Mouse (Mus musculus): Measurements from ENCODE around the gene Slc27a3. TPM values are rescaled to one million over a fixed set of nuclear protein-coding genes. Genes with fewer than 3 reads are reported as not detected.
"Not testable (repeated sequence)": the region's sequence is repeated elsewhere in the genome, so short reads cannot be mapped to it uniquely, and the experiment has no call there.

Slc27a3 gene
- polyA plus RNA-seq, 1 experiment from 2014 or later: 44.3 TPM

DNA sequence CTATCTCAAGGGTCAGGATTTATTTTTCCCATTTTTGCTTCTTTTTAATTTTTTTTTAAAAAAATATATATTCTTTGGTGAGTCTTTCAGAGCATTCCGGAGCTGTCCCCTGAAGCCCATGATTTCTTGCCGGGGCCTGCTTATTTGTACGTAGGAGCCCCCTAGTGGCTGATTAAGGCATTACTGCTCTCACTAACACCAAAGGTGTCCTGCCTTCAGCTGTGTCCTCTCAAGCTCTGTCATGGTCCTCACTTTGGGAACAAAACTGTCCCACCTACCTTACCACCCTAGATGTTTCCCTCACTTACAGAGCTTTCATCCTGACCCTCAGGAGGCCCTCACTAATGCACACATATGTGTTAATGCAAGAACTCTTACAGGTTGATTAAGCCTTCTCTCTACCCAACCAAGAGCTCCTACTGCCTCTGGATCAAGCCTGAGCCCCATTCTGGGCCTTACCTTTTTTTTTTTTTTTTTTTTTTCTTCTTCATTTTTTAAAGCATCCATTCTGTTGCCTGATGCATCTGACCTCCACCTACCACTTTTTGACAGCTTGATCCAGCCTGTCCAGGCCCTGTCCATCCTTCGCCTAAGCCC, 16.2 kb downstream of the Slc27a3 start:
- Histone ChIP-seq H3K27me3 (no peaks in the 10 kb centered on the region), H3K4me1 (no peaks in the 10 kb centered on the region), H3K36me3 (no peaks in the 10 kb centered on the region), H3K4me2 (no peak overlapping the region), H3K27ac (no peak overlapping the region), H3K9me3 (no peaks in the 10 kb centered on the region), H3K9ac (no peak overlapping the region), H3K4me3 (no peak overlapping the region)
- 24% methylated on average over 4 of the region's 4 CpGs for WGBS
- ATAC-seq (ENCODE audit: insufficient number of reproducible peaks, insufficient read depth, low FRiP score, low TSS enrichment, low read depth): no peak

DNA sequence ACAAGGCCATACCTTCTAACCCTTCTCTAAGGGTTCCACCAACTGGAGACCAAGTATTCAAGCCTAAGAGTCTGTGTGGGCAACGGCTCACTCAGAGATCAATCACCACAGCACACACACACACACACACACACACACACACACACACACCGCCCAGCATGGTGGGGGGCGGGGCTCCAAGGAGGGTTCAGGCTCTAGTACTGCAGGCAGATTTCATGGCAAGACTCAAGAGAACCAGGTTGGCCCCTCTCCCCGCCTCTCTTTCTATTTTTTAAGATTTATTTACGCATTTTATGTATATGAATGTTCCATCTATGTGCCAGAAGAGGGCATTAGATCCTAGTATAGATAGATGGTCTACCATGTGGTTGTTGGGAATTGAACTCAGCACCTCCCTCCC, 16.9 kb downstream of the Slc27a3 start:
- ATAC-seq (ENCODE audit: insufficient number of reproducible peaks, insufficient read depth, low FRiP score, low TSS enrichment, low read depth): no peak
- Histone ChIP-seq H3K9ac (no peak overlapping the region), H3K4me3 (no peak overlapping the region), H3K36me3 (no peaks in the 10 kb centered on the region), H3K4me1 (no peaks in the 10 kb centered on the region), H3K9me3 (no peaks in the 10 kb centered on the region), H3K27ac (no peak overlapping the region), H3K27me3 (no peaks in the 10 kb centered on the region), H3K4me2 (no peak overlapping the region)
- WGBS: 66% methylated on average over 5 of the region's 5 CpGs

DNA sequence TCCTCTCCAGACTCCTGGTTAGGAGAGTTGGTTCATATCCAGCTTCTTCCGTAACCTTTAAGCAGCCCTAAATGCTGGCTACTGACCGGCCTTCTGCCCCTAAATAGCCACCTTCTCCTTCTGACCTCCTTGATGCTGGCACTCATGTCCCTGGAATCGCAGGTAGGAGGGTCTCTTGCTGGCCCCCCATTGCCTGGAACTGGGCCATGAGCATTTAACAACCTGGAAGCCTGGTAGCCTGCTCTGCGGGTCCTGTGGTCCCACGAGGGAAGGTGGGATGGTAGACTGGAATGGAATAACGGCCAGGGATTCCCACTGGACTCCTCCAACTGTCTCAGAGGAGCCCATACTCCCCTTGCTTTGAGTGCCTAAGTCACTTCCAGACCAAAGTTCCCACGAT, 17.9 kb downstream of the Slc27a3 start:
- Histone ChIP-seq H3K27me3 (no peaks in the 10 kb centered on the region), H3K4me3 (no peak overlapping the region), H3K4me2 (no peak overlapping the region), H3K27ac (no peak overlapping the region), H3K9ac (no peak overlapping the region), H3K36me3 (no peaks in the 10 kb centered on the region), H3K9me3 (no peaks in the 10 kb centered on the region), H3K4me1 (no peaks in the 10 kb centered on the region)
- 73% methylated on average over 7 of the region's 7 CpGs for WGBS
- ATAC-seq (ENCODE audit: insufficient number of reproducible peaks, insufficient read depth, low FRiP score, low TSS enrichment, low read depth): no peak

DNA sequence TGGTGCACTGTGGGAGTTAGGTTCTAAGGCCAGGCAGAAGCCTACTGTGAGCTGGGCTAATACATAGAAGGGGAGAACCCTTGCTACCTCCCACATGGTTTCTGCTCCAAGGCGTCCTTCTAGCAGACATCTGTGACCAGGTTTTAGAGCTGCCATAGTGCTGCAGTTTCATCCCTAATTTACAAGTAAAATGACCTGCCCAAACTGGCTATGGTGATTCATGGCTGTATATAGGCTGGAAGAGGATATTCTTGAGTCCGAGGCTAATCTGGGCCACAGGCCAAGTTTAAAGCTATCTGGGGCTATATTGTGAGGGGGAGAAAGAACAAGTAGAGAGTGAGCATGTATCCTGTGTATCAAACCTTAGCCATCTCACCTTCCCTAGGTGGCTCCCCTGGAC, 20.7 kb downstream of the Slc27a3 start:
- Histone ChIP-seq H3K36me3 (peaks cover 4% of the 10 kb centered on the region; the same call in 1 of the 2 replicates), H3K4me2 (no peak overlapping the region), H3K27ac (no peak overlapping the region), H3K9ac (no peak overlapping the region), H3K9me3 (no peaks in the 10 kb centered on the region), H3K27me3 (no peaks in the 10 kb centered on the region), H3K4me1 (no peaks in the 10 kb centered on the region), H3K4me3 (no peak overlapping the region)
- no peak for ATAC-seq (ENCODE audit: insufficient number of reproducible peaks, insufficient read depth, low FRiP score, low TSS enrichment, low read depth)
- 54% methylated on average over 2 of the region's 2 CpGs for WGBS

DNA sequence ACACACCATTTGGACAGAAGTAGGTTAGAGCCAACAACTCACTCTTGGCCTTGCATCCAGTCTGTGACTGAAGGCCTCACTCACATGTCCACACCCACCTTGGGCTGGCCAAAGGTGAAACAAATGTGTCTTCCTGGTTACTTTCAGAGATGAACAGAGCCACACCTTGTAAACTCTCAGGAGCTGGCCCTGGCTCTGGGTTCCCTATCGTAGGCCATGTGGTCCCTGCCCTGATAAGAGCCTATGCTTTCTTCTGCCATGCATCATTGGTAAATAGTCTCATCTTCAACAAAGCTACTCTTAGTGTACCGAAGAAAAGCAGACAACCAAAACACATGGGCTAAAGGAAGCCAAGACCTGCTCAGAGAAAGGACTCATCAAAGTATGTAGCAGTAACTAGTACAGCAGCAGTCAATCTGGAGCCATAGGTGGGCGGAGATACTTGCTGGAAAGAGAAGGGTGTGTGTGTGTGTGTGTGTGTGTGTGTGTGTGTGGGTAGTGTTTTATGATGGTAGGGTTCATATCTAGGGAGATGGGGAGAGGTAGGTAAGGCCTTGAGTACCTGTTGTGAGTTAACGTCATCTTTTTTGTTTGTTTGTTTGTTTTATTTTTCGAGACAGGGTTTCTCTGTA, 22.6 kb downstream of the Slc27a3 start:
- H3K4me3 ChIP-seq: no peak overlapping the region
- no peak for ATAC-seq (ENCODE audit: insufficient number of reproducible peaks, insufficient read depth, low FRiP score, low TSS enrichment, low read depth)
- H3K9me3 ChIP-seq: no peaks in the 10 kb centered on the region
- no peak overlapping the region for H3K9ac ChIP-seq
- H3K27ac ChIP-seq: no peak overlapping the region
- H3K36me3 ChIP-seq: peaks cover 10% of the 10 kb centered on the region
- H3K4me2 ChIP-seq: no peak overlapping the region
- WGBS: 97% methylated on average over 5 of the region's 5 CpGs
- no peaks in the 10 kb centered on the region for H3K27me3 ChIP-seq
- no peaks in the 10 kb centered on the region for H3K4me1 ChIP-seq

DNA sequence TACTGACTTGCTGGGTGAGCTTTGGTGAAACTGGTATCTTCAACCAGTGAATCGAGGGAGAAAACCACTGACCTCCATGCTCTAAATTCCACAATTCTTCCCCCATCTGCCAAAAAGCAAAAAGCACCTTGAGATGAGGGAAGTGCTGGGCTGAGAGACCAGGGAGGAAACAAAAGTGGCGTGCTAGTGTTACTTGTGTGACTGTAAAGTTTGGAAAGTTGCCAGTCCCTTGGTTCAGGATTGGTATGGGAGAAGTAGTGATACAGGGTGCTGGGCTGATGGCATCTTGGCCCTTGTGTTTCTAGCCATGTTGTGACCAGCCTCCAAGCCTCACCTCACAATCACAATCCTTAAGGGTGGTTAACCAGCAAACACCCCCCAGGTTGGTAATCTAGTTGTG, 27.4 kb downstream of the Slc27a3 start:
- Histone ChIP-seq H3K4me1 (no peaks in the 10 kb centered on the region), H3K27ac (no peak overlapping the region), H3K27me3 (no peaks in the 10 kb centered on the region), H3K9ac (no peak overlapping the region), H3K4me3 (no peak overlapping the region), H3K9me3 (no peaks in the 10 kb centered on the region), H3K4me2 (no peak overlapping the region), H3K36me3 (peaks cover 40% of the 10 kb centered on the region)
- WGBS: 85% methylated on average over 2 of the region's 2 CpGs
- no peak for ATAC-seq (ENCODE audit: insufficient number of reproducible peaks, insufficient read depth, low FRiP score, low TSS enrichment, low read depth)

DNA sequence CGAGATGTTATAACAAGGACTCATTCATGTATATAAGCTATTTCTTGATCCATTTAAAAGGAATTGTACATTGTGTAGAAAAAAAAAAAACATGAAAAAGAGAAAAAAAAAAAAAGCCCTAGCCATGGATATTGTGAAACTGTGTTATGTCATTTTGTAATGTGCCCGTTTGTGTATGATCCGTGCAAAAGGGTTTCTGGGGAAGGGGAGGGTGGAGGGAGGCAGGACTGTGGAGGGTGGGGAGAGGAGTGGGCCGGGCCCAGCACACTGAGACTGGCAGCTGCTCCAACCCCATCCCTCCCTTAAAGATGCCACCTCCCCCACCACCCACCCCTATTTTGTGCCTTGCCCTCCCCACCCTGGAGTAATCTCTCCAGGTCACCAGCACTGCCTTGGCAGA, 28.3 kb downstream of the Slc27a3 start:
- Histone ChIP-seq H3K36me3 (peaks cover 48% of the 10 kb centered on the region), H3K9me3 (no peaks in the 10 kb centered on the region), H3K4me2 (no peak overlapping the region), H3K9ac (no peak overlapping the region), H3K4me3 (no peak overlapping the region), H3K27ac (no peak overlapping the region), H3K27me3 (no peaks in the 10 kb centered on the region), H3K4me1 (no peaks in the 10 kb centered on the region)
- 90% methylated on average over 4 of the region's 4 CpGs for WGBS
- no peak for ATAC-seq (ENCODE audit: insufficient number of reproducible peaks, insufficient read depth, low FRiP score, low TSS enrichment, low read depth)

DNA sequence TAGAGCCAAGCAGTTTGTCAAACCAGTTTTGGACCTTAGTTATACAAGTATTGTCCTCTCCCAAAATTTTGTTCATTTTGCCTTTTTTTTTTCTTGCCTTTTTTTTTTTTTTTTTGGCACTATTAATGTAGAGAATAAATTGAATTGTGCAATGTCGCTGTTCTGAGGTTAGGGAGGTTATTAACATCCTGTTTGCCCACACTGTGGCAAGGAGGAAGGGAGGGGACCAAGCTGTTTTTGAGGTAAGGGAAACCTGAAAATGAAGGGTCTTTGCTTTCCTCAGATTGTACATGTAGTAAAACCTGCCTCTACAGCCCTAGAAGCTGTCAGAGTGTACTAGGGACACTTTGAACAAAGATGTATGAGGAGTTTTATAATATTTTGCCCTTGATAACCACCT, 30.5 kb downstream of the Slc27a3 start:
- peaks cover 66% of the 10 kb centered on the region for H3K36me3 ChIP-seq
- no peaks in the 10 kb centered on the region for H3K9me3 ChIP-seq
- H3K4me1 ChIP-seq: no peaks in the 10 kb centered on the region
- WGBS: 96% methylated on average over 1 of the region's 1 CpGs
- no peaks in the 10 kb centered on the region for H3K27me3 ChIP-seq
- no peak overlapping the region for H3K4me3 ChIP-seq
- H3K9ac ChIP-seq: no peak overlapping the region
- no peak overlapping the region for H3K4me2 ChIP-seq
- ATAC-seq (ENCODE audit: insufficient number of reproducible peaks, insufficient read depth, low FRiP score, low TSS enrichment, low read depth): no peak
- no peak overlapping the region for H3K27ac ChIP-seq

DNA sequence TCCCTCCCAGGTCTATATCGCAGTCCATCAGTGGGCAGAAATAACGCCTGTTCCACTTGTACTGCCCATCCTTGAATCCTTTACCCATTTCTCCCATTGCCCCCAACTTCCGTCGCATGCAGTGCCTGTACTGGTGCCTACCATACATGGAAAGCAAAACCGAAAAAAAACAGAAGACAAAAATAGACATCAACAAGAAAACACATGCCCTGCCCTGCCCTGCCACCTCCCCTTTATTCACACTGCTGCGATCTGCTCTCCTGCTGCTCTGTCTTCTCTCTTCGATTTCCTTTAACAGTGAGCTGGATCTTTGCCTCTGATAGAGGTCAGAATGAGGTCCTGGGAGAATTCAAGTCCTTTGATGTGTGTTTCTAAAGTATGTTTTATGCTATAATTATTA, 31.8 kb downstream of the Slc27a3 start:
- H3K9me3 ChIP-seq: no peaks in the 10 kb centered on the region
- no peak overlapping the region for H3K27ac ChIP-seq
- no peak overlapping the region for H3K9ac ChIP-seq
- no peak overlapping the region for H3K4me2 ChIP-seq
- peaks cover 79% of the 10 kb centered on the region for H3K36me3 ChIP-seq
- 88% methylated on average over 7 of the region's 7 CpGs for WGBS
- no peaks in the 10 kb centered on the region for H3K27me3 ChIP-seq
- no peak overlapping the region for H3K4me3 ChIP-seq
- H3K4me1 ChIP-seq: no peaks in the 10 kb centered on the region
- no peak for ATAC-seq (ENCODE audit: insufficient number of reproducible peaks, insufficient read depth, low FRiP score, low TSS enrichment, low read depth)

DNA sequence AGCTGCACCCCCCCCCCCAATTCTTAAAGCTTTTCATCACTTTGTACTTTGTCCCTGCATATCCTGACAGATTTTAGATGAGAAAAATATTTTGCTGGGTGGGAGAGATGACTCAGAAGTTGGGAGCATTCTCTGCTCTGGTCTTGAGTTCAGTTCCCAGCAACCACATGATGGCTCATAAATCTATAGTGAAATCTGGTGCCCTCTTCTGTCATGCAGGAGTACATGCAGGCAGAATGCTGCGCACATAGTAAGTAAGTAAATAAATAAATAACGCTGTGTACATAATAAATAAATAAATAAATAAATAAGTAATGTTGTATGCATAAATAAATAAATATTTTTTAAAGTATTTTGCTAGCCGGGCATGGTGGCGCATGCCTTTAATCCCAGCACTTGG, 41.9 kb downstream of the Slc27a3 start:
- H3K4me3 ChIP-seq: no peak overlapping the region
- WGBS: 97% methylated on average over 4 of the region's 4 CpGs
- no peaks in the 10 kb centered on the region for H3K9me3 ChIP-seq
- no peak overlapping the region for H3K4me2 ChIP-seq
- peaks cover 72% of the 10 kb centered on the region for H3K36me3 ChIP-seq
- no peak overlapping the region for H3K9ac ChIP-seq
- no peak overlapping the region for H3K27ac ChIP-seq
- H3K4me1 ChIP-seq: no peaks in the 10 kb centered on the region
- no peak for ATAC-seq (ENCODE audit: insufficient number of reproducible peaks, insufficient read depth, low FRiP score, low TSS enrichment, low read depth)
- H3K27me3 ChIP-seq: no peaks in the 10 kb centered on the region

DNA sequence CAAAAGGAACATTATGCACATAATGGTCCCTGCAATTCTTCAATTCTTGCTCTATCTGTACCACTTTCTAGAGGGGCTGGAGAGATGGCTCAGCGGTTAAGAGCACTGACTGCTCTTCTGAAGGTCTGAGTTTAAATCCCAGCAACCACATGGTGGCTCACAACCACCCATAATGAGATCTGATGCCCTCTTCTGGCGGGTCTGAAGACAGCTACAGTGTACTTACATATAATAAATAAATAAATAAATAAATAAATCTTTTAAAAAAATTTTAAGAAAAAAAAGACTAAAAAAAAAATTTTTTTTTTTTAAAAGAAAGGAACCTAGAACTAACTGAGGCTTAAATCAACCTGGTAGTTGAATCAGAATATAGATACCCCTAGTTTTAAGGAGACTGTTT, 46.9 kb downstream of the Slc27a3 start:
- not testable (repeated sequence) for ATAC-seq (ENCODE audit: insufficient number of reproducible peaks, insufficient read depth, low FRiP score, low TSS enrichment, low read depth); H3K9me3 ChIP-seq; H3K9ac ChIP-seq; H3K4me2 ChIP-seq; H3K4me3 ChIP-seq; H3K27ac ChIP-seq; H3K4me1 ChIP-seq; H3K27me3 ChIP-seq
- peaks cover 49% of the 10 kb centered on the region for H3K36me3 ChIP-seq
- 72% methylated on average over 2 of the region's 2 CpGs for WGBS

DNA sequence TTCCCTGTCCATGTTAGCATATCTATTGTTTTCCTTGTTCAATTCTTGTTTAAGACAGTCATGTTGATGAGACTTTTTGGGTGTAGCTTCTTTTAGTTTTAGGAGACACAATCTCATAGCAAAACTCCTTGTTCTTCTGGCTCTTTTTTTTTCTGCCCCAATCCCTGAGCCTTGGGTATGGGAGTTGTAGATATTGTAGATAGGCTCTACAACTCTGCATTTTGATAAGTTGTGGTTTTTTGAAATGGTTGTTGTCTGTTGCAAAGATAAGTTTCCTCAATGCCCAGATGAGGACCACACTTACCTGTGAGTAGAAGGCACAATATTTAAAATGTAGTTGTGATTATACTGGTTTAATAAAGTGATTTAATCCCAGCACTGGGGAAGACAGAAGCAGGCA, 49.6 kb downstream of the Slc27a3 start:
- no peak overlapping the region for H3K9ac ChIP-seq
- no peak overlapping the region for H3K27ac ChIP-seq
- no peak overlapping the region for H3K4me2 ChIP-seq
- no peak for ATAC-seq (ENCODE audit: insufficient number of reproducible peaks, insufficient read depth, low FRiP score, low TSS enrichment, low read depth)
- H3K4me1 ChIP-seq: no peaks in the 10 kb centered on the region
- peaks cover 23% of the 10 kb centered on the region for H3K36me3 ChIP-seq
- no peaks in the 10 kb centered on the region for H3K9me3 ChIP-seq
- no peak overlapping the region for H3K4me3 ChIP-seq
- no peaks in the 10 kb centered on the region for H3K27me3 ChIP-seq

Data from embryonic facial prominence, embryonic 13.5 days (tissue).